Mouse (Mus musculus): ENCODE measurements around the gene Pex11g. TPM values are rescaled to one million over a fixed set of nuclear protein-coding genes. Genes with fewer than 3 reads are reported as not detected.

Gene Pex11g
- total RNA-seq (2021), result under 1 TPM; 0.64 to 0.66 TPM

DNA sequence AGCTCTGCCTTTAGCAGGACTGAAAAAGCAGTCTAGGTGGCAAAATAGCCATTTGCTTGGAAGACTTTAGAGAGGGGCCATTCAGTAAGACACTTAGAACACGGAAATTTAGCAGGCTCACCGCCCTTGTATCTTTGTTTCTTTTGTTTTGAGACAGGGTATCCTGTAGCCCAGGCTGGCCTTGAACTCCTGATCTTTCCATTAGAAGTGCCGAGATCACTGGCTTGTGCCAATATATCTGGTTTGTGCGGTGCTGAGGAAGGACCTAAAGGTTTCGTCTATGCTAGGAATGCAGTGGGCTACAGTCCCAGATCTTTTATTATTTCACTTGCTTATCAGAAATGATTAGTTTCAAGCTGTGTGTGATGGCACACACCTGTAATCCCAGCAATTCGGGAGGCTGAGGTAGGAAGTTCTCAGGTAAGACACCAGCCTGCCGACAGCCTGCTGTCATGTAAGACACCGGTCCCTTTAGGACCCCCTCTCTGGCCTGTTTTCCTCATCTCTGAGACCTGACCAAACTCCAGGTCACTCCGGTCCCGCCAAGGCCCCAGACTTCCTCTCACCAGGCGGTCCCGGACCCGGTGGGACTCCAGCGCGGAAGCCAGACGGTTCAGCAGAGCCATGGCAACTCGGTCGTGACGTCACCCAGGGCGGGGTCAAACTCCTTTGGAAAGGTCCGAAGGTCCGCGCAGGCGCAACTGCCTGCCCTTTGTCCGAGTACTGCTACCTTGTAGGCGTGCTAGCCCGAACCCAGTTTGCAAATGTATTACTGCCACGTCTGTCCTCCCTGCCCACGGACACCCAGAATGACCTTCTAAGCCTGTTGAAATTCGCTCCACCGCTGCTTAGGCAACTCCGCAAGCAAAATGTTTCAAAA, at the start of gene Pex11g:
TSS of gene Pex11g (minus strand) at position 675 of the 880 bp plus-strand sequence.
- DNase-seq, result peak; percentile 98
- intact Hi-C loops (cut with DNase I), result loop anchor here (10.0 kb wide), 1 partner anchor 208 kb away; the partner anchor contains the start of genes Fcor and Trappc5

DNA sequence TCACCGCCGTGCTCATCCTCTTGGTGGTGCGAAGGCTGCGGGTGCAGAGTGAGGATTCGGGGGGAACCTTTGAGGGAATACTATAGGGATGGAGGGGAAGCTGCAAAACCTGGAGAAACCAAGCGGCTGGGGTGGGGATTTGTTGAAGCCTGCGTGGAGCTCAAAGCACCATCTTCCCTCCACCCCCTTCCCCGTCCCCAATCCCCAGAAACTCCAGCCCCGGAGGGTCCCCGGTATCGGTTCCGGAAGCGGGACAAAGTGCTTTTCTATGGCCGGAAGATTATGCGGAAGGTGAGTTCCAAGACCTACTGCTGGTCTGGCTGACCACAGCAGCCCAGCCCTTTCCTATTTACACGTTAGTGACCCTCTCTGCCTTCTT, 49.6 kb upstream of the Pex11g start:
- intact Hi-C loops (cut with DNase I), result no loop called here
- peak; percentile 29 for DNase-seq

DNA sequence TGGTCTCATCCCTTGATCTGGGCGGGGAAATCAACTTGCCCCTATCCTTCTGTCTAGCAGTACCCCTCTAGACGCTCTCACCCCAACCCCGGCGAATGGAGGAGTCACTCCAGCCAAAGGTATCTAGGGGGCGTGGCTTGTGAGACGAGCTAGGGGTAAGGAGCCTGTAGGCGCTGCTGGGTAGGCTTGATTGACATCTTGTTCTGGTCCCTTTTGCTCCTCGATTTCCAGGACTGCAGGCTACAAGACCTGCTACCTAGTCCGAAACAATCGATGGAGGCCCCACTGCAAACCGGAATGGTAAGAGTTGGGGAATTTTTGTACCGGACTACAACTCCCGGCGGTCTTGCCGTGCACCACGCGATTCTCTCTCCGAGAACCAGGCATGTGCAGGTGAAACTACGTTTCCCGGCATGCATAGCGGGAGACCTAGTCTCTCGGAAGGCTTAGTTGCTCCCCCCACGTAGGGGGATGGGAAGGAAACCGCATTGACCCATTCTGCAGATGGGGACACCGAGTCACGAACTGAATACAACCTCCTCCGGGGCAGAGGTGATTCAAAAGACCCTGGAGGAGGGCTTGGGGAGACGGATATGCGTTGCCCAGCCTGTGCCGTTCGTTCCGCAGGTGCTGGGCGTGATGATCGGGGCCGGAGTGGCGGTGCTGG, 49.1 kb upstream of the Pex11g start:
- peak; percentile 93 for DNase-seq
- intact Hi-C loops (cut with DNase I), result no loop called here

DNA sequence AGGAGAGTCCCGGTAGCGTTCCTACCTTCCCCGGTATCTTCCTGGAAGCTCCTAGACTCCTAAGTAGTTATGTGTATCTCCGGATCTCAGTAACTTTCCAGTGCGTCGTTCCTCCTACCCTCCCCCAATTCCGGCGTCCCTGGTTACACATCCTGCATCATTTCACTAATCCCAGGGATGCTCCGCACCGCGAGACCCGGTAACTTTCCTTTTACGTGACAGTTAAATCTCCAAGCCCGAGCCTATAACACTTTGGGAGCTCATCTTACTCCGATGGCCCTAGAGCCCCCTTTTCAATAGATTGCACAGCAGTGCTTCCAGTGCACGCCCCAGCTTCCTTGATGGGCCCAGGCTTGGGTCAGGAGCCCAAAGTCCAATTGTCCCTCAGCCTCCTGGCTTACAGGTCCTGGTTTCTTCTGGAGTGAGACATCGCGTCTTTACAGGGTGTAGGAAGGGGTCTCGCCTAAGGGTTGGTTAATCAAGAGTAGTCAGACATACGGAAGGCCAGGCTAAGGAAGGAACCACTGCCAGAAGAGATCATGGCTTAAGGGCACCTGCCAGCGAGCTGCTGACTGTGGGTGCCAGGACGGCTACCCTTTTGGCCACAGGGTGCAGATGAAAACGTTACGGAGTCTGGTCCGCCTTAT, 48.4 kb upstream of the Pex11g start:
- peak; percentile 28 for DNase-seq
- intact Hi-C loops (cut with DNase I), result no loop called here

DNA sequence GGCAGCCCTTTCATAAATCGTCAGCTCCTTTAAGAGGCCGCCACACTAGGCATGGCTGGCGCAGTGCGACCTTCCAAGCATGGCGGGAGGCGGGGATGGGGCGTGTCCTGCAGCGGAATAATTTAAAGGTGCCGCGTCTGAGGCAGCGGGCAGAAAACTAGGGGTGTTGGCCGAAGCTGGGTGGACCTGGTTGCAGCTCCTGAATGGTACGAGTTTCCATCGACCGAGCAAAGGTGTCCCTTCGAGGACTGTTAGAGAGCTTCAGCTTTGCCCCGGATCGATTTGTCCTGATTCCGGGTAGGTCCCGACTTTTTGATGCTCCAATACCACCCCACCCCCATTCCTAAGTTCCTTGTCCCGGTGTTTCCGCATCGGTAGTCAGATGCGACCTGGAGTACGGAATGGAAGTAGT, 47.8 kb upstream of the Pex11g start, which contains the start of gene Pnpla6:
TSS of gene Pnpla6 (plus strand) at position 125 of the 412 bp plus-strand sequence.
- DNase-seq, result peak; percentile 87
- intact Hi-C loops (cut with DNase I), result no loop called here

DNA sequence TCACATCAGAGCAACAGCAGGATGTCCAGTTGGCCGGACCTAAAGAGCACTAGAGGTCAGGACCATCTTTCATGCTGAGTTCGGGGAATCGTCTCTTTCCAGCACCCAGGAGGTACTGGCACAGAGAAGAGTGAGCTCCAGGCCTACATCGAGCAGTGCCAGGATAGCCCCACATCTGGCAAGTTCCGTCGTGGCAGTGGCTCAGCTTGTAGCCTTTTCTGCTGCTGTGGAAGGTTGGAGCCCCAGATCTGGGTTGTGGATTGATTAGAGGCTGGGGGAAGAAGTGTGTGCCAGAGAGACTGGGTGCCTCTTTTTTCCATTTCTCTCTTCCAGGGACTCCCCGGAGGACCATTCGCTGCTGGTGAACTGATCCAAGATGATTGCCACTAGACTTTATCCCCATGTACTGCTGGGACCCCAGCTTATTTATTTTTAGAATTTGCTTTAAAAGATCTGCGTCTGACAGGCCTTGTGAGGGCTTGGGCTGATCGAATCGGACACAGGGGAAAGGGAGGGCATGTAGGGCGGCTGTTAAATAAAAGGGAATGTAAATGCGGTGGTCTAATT, 47.3 kb upstream of the Pex11g start:
- no peak for DNase-seq
- intact Hi-C loops (cut with DNase I), result no loop called here

DNA sequence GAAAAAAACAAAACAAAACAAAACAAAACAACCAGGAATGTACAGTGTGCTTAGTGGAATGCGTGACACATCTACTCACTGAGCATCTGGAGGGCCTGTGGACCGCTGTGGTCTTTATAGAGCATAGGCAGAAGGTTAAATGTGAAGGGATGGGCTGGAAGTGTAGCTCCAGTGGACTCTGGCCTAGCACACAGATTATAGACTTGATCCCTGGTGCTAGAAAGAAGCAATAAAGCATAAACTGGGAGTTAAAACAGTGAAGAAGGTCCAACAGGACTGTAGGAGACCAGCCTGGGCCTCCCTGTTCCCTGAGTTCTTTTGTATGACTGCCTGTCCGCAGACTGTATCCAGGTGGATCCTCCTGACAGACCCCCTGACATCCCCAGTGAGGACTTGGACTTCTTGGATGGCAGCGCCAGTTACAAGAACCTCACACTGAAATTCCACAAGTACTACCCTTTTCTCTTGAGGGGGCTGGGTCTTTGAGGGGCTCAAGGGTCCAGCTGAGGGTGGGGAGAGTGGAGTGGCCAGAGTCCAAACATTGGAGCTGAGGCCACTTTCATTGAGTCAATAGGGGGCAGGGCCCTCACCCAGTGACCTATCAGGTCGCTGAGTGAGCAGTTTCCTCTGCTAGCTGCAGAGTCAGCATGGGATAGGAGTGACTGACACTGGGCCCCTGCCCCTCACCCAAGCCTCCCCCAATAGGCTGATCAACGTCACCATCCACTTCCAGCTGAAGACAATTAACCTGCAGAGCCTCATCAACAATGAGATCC, 40.7 kb upstream of the Pex11g start:
- intact Hi-C loops (cut with DNase I), result no loop called here
- DNase-seq, result no peak

DNA sequence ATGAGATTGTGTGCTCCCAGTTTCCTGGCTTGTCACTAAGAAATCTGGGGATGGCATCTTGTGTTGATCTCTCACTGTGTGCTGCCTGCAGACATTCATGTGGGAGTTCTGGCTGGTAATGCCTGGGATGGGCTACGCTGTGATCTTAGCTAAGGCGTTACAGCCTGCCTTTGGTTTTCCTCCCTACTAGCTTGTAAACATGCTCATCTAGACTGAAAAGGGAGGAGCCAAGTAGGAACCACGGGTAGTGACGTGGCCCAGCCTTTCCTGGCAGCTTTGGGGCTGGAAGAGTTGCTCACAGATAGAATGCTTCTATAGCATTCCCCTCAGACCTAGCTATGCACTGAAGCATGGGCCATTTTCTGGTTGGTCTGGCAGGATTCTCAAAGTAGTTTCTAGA, 34.7 kb upstream of the Pex11g start:
- intact Hi-C loops (cut with DNase I), result no loop called here
- no peak for DNase-seq

DNA sequence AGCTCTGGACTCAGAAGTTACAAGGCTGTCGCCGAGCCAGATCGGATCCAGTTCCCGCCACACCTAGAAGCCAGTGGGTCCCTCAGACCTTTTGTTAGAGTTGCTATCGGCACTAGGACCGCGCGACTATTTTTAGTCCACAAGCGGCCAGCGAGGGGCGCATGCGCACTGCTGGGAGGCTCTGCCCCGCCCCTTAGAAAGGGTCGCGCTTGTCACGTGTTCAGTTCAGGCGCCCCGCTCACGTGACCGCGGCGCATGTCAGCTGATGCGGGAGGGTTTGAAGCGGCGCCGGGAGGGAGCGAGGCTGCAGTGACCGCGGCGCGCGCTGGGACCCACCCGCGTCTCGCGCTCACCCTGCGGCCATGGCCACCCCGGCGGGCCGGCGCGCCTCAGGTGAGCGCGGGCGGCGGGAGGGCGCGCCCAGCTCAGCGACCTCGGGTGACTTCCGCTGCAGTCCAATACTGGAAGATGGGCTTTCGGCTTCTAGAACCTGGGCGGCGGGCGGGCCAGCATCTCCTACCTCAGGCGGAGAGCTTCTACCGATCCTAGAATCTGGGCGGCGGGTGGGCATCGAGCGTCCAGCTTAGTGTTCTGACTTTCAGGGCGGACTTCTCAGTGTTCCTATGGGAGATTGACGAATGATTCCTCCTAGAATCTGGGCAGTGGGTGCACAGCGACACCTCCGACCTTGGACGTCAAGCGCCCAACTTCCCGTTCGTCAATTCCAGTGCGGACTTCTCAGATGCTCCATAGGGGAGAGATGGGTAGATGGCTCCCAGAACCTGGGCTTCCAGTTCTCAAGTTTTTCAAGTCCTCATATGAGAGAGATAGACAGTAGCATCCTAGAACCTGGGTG, 33.0 kb upstream of the Pex11g start, which contains the start of gene Mcoln1:
TSS of gene Mcoln1 (plus strand) at position 223 of the 856 bp plus-strand sequence.
- intact Hi-C loops (cut with DNase I), result no loop called here
- DNase-seq, result peak; percentile 99

DNA sequence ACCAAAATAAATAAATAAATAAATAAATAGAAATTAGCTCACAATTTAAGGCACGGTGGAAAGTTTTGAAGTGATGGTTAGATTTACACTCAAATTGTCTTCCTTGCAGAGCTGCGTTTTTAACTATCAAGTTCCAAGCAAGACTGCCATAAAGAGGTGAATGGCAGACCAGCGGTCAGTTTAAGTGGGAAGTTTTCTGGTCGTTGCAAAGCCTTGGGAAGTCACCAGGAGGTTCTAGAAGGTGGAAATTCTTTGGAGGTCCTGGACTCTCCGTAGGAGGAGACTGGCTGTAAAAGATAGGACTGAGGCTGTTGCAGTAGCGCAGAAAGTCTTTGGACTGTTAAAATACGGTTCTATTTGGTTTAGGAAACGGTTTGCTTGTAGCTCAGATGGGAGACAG, 32.3 kb upstream of the Pex11g start:
- no peak for DNase-seq
- intact Hi-C loops (cut with DNase I), result no loop called here

DNA sequence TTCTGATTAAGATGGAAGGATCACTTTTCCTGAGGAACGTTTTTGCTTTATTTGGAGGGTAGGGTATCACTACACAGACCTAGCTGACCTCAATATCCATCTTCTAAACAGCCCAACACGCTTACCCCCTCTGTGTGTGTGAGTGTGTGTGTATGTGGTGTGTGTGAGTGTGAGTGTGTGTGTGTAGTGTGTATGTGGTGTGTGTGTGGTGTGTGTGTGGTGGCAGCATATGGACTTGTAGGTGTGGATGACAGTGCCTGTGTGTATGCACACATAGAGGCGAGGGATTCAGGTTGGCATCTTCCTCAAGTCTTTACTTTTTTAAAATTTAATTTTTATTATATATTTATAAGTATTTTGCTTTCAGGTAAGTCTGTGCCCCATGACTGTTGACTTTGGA, 31.1 kb upstream of the Pex11g start:
- no peak for DNase-seq
- intact Hi-C loops (cut with DNase I), result no loop called here

DNA sequence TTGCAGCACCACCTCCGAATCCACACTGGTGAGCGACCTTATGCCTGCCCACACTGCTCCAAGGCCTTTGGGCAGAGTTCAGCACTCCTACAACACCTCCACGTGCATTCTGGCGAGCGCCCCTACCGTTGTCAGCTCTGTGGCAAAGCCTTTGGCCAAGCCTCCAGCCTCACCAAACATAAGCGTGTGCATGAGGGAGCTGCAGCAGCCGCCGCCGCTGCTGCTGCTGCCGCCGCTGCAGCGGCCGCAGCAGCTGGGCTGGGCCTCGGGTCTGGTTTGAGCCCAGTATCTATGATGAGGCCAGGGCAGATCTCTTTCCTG, 28.9 kb upstream of the Pex11g start:
- DNase-seq, result no peak
- intact Hi-C loops (cut with DNase I), result no loop called here

DNA sequence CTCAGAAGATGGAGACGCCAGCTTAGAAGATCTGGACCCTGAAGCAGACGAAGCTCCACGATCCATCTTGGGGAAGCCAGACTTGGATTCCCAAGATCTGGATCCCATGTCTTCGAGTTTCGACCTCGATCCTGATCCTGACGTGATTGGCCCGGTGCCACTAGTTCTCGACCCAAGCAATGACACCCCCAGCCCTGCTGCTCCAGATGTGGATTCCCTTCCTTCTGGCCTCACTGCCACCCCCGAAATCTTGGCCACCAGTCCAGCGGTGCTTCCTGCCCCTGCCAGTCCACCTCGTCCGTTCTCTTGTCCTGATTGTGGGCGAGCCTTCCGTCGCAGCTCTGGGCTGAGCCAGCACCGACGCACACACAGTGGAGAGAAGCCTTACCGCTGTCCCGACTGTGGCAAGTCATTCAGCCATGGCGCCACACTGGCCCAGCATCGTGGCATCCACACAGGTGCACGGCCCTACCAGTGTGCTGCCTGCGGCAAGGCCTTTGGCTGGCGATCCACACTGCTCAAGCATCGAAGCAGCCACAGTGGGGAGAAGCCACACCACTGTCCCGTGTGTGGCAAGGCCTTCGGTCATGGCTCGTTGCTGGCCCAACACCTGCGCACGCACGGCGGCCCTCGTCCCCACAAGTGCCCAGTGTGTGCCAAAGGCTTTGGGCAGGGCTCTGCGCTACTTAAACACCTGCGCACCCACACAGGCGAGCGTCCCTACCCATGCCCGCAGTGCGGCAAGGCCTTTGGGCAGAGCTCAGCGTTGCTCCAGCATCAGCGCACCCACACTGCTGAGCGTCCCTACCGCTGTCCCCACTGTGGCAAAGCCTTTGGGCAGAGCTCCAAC, 28.3 kb upstream of the Pex11g start:
- intact Hi-C loops (cut with DNase I), result no loop called here
- no peak for DNase-seq

DNA sequence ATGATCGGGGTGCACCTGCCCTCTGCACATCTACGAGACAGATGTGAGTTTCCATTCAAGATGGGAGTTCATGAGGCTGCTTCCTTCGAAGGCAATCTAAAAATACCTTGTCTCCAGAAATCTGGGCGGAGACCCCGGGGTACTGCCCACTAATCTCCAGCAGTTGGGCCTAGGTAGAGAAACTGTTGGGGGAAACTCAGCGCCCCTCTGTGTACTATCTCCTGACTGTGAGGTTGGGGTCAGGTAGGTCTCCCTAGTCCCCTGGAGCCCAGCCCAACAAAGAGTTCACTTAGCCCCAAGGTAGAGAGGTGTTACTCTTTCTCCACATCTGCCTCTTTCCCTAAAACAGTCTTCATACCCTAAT, 26.3 kb upstream of the Pex11g start:
- intact Hi-C loops (cut with DNase I), result no loop called here

DNA sequence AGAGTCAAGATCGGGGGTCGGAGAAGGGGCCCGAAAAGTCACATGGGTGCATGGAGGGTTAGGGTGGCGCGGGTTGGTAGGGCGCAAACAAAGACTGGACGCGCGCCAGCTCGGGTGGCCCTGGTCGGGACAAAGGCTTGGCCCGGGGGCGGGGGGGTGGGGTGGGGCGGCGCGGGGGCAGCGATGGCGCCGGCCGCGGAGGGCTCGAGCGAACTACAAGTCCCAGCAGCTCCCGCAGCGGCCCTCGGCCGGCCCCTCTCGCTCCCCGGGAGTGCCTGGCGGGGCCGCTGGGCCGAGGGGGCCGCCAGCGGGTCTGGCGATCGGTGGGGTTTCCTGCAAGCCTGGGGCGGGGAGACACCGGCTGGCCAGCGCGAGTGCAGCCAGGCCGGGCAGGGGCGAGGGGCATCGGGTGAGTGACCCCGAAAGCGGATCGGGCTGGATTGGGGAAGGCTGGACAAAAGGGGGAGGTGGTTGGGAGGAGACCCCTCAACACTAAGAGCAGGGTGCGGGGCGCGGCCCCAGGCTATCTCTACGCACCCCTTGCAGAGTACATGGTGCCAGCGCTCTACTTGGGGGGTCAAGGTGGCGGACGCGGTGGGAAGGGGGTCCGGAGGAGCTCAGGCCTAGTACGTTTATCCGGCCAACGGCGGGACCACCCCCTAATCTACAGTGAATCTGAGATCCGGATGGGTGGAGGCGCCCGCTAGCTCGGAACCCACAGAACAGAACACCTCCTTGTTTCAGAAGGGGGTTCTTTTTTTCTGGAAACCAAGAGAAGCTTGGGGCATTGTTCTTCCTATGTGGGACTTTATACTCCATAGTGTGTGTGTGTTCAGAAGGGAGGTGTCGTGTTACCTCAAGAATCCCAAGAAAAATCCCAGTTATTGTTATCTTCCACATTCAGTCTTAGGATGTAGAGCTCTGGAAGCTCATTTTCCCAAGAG, 25.7 kb upstream of the Pex11g start, which contains the start of gene Zfp358:
TSS of gene Zfp358 (plus strand) at position 238 of the 944 bp plus-strand sequence.
- intact Hi-C loops (cut with DNase I), result no loop called here
- DNase-seq, result peak; percentile 89

More for the DNA sequence above, 26.3 kb upstream of the Pex11g start:
- DNase-seq, result no peak

DNA sequence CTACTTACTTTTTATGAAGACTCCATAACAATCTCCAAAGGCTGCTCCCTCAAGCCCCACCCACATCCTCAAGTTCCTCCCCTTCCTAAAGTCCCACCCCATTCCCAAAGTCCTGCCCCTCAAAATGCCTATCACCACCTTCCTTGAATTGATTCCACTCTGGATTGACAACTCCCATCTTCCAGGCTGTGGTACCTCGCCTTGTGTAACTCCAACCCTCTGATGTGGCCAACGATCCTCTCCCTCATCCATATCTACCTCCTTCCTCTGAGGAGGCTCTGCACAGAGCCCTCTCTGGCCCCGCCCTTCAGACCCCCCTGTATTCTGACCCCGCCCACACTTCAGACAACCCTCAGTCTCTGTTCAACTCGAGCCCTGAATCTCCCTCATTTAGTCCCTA, 17.7 kb upstream of the Pex11g start:
- DNase-seq, result no peak
- intact Hi-C loops (cut with DNase I), result no loop called here

DNA sequence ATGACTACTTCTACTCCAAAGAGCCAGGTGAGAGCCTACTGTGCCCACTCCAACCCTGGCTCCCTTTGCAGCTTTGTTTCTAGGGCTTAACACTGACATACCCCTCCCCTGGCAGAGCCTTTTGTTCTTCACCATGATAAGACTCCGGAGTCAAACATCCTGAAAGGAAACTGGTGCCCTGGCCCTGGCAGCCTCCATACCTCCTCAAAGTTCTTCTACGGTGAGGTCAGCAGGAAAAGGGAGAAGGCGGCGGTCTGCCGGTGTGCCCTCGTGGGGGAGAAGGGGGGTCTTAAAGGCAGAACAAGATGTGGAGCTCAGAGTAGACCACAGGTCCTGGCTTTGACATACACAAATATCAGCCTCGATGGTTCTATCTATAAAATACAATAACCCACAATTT, 16.1 kb upstream of the Pex11g start:
- intact Hi-C loops (cut with DNase I), result no loop called here

More for the DNA sequence above, 16.1 kb upstream of the Pex11g start:
- DNase-seq, result no peak

Measured in left cerebral cortex, postnatal 4 days (tissue).